Mouse (Mus musculus) olfactory bulb, adult 2 months (tissue): Measurements from ENCODE around the gene Plcg1.

Source experiments
- CTCF ChIP-seq: fragments of 200-500 bp; IDR thresholded peaks from 2 replicates; pipeline ENCODE4 v1.5.1; 2012; ENCODE audit warnings: low read depth, mild to moderate bottlenecking, low read length, moderate library complexity; ENCODE audit not compliant: insufficient read depth
- POLR2A ChIP-seq: fragments of 200-500 bp; IDR thresholded peaks from 2 replicates; pipeline ENCODE4 v1.6.1; 2012; ENCODE audit warnings: mild to moderate bottlenecking, low read depth, low read length, moderate library complexity; ENCODE audit not compliant: insufficient read depth

GRCm38 (mm10) chr2:160740521-160741156 is 9.5 kb downstream of the Plcg1 start:
- no peak for TF ChIP-seq CTCF
- TF ChIP-seq POLR2A, result no peak
